In genomic region chr2:28698566-28698965, GRCm38 (mm10) we compare ENCODE assay signal across 11 mouse cellular contexts. TPM values are rescaled to one million over a fixed set of nuclear protein-coding genes. Genes with fewer than 3 reads are reported as not detected.
DNase-seq lines count a peak whose midpoint lies in the region; TF ChIP-seq lines count a peak whose summit lies in the region.
"Had no signal": no experiment of that assay in that cellular context is flagged by ENCODE, and none has a peak within 500 bp of the region (broad histone marks: within the 10 kb centered on the region; RNA-seq: fewer than 3 reads in every experiment).

No protein-coding gene starts in this region.

- H3K27me3 ChIP-seq in spleen, adult 2 months (ENCODE audit: control insufficient read depth, insufficient read depth, low read length): no peaks in the 10 kb centered on the region
- H3K27me3 ChIP-seq: embryonic facial prominence, embryonic 15.5 days had no signal

- H3K36me3 ChIP-seq in spleen, adult 2 months (ENCODE audit: control insufficient read depth, insufficient read depth, low read length): no peaks in the 10 kb centered on the region
- H3K36me3 ChIP-seq: embryonic facial prominence, embryonic 15.5 days had no signal

- TF ChIP-seq CTCF in spleen, adult 2 months (IDR thresholded peaks at IDR 0.05; ENCODE audit: extremely low read depth, insufficient read depth, insufficient read length, insufficient replicate concordance): no peak

- no peak overlapping the region for H3K4me3 ChIP-seq in spleen, adult 2 months (ENCODE audit: extremely low read depth, insufficient read depth, insufficient read length)

- DNase-seq in heart, adult 9 months (ENCODE audit: low spot score in 2 of 2): peak; percentile 8 to 16
- DNase-seq in heart, adult 11 months: no peak
- peak; percentile 6 to 14 for DNase-seq in spleen, adult 2 months (ENCODE audit: low read depth in 1 of 2, low spot score in 2 of 2)
- no peak for DNase-seq in spleen, postnatal 14 days (ENCODE audit: low spot score in 2 of 2)
- DNase-seq in induced T-regulatory cell, adult 2 months (ENCODE audit: low read depth): peak; percentile 11
- DNase-seq in monocyte, adult 2 months (ENCODE audit: low read depth in 1 of 2, low spot score in 2 of 2): peak; percentile 49 to 56
- no peak for DNase-seq in right cerebral cortex, postnatal 25 days
- no peak for DNase-seq in MN1 (ENCODE audit: low spot score)
- DNase-seq: cerebellum, adult 8-10 months had no signal

- H3K4me1 ChIP-seq in spleen, adult 2 months (ENCODE audit: control insufficient read depth, insufficient read depth, insufficient read length): peaks cover 11% of the 10 kb centered on the region; the same call in 1 of the 2 replicates

- H3K27ac ChIP-seq in spleen, adult 2 months (ENCODE audit: insufficient read depth, low read length): peak overlapping the region; percentile 68
- H3K27ac ChIP-seq: embryonic facial prominence, embryonic 15.5 days; stomach, postnatal 0 days had no signal

- 13% methylated on average over 5 of the region's 5 CpGs for WGBS in spleen, adult 2 months

- no peak for TF ChIP-seq POLR2A in spleen, adult 2 months (IDR thresholded peaks at IDR 0.05; ENCODE audit: low read depth, low read length)

RNA-seq across cellular contexts. Expression of gene Spaca9, which starts 1.0 kb away (rescaled TPM):
- 2.4 and 5.0 TPM in 2 replicates for polyA plus RNA-seq in spleen, adult 2 months (2012; rRNA removed)

RNA-seq across cellular contexts. Expression of gene Ak8, which starts 1.4 kb away (rescaled TPM):
- polyA plus RNA-seq in spleen, adult 2 months (2012; rRNA removed): 0.69 and 0.94 TPM in 2 replicates

RNA-seq across cellular contexts. Expression of gene Tsc1, which starts 57.5 kb away (rescaled TPM):
- polyA plus RNA-seq in spleen, adult 2 months (2012; rRNA removed): 12.1 and 12.5 TPM in 2 replicates

Comparison
In these comparisons a context has a peak if more than half of its experiments do, and no peak if none do; other contexts are left out.
1. DNase-seq: peak in heart, adult 9 months (2 of 2), spleen, adult 2 months (2 of 2), induced T-regulatory cell, adult 2 months (single experiment) and monocyte, adult 2 months (2 of 2); none in heart, adult 11 months (single experiment), spleen, postnatal 14 days (0 of 2), right cerebral cortex, postnatal 25 days (single experiment) and MN1 (single experiment).